Mouse (Mus musculus): ENCODE data around the gene Abhd17c.

GRCm38 (mm10) chr7:84120142-84120760, 31.4 kb downstream of the Abhd17c start:
- no peak for TF ChIP-seq CTCF (IDR thresholded peaks at IDR 0.05; ENCODE audit: low read depth, low read length)
- TF ChIP-seq POLR2A (IDR thresholded peaks at IDR 0.05; ENCODE audit: borderline replicate concordance, low read depth, low read length): no peak
